Mouse (Mus musculus): ENCODE results near the gene Atad1.

GRCm38 (mm10) chr19:32683081-32683480 lies 56.5 kb downstream of the Atad1 start:
- TF ChIP-seq CTCF (IDR thresholded peaks at IDR 0.05), result no peak
- no peak for TF ChIP-seq EP300 (IDR thresholded peaks at IDR 0.05)

All from lung, postnatal 0 days (tissue).